Mouse (Mus musculus) kidney, embryonic 14.5 days (tissue): ENCODE data around the gene Ccdc138. TPM values are rescaled to one million over a fixed set of nuclear protein-coding genes. Genes with fewer than 3 reads are reported as not detected.
A peak's percentile ranks its signal among the peaks of the same experiment; 100 is the strongest.

ENCODE experiments used
- ATAC-seq: fragments of 200-750 bp; cut with Nextera tagmentation; 2 replicates; pipeline ENCODE4 v1.8.0; 2017; ENCODE audit warnings: moderate number of reproducible peaks, mild to moderate bottlenecking, moderate TSS enrichment, moderate library complexity; ENCODE audit not compliant: low FRiP score, low TSS enrichment
- H3K27ac ChIP-seq: fragments of 300-500 bp; sonication (generic); 2 replicates; pipeline ENCODE4 v1.5.1; 2014; ENCODE audit warnings: low read depth, mild to moderate bottlenecking, low read length, moderate library complexity, mixed read lengths
- H3K27me3 ChIP-seq: fragments of 300-500 bp; sonication (generic); 2 replicates; pipeline ENCODE4 v1.6.1; 2014; ENCODE audit warnings: mild to moderate bottlenecking, low read length; ENCODE audit not compliant: control insufficient read depth, insufficient read depth
- H3K36me3 ChIP-seq: fragments of 300-500 bp; sonication (generic); 2 replicates; pipeline ENCODE4 v1.6.1; 2014; ENCODE audit warnings: low read length, mixed read lengths; ENCODE audit not compliant: control insufficient read depth, insufficient read depth
- H3K4me1 ChIP-seq: fragments of 300-500 bp; sonication (generic); 2 replicates; pipeline ENCODE4 v1.6.1; 2014; ENCODE audit warnings: low read length, mixed read lengths; ENCODE audit not compliant: control insufficient read depth, insufficient read depth
- H3K4me2 ChIP-seq: fragments of 300-500 bp; sonication (generic); replicated peaks from 2 replicates; pipeline ENCODE4 v1.6.1; 2014; ENCODE audit warnings: low read depth, mild to moderate bottlenecking, low read length
- H3K4me3 ChIP-seq: fragments of 300-500 bp; sonication (generic); 2 replicates; pipeline ENCODE4 v1.5.1; 2014; ENCODE audit warnings: mild to moderate bottlenecking, low read length
- H3K9ac ChIP-seq: fragments of 300-500 bp; sonication (generic); 2 replicates; pipeline ENCODE4 v1.6.1; 2014; ENCODE audit warnings: low read depth, mild to moderate bottlenecking, low read length, moderate library complexity
- H3K9me3 ChIP-seq: fragments of 300-500 bp; sonication (generic); 2 replicates; pipeline ENCODE4 v1.6.1; 2016; ENCODE audit warnings: low read length; ENCODE audit not compliant: control insufficient read depth
- WGBS: fragments of 180-500 bp; shearing (Covaris S2); extraction: QIAGEN DNeasy Blood & Tissue Kit; methylation state at CpG from one replicate; pipeline ENCODE4 v1.1.7; 2014; 5-methylcytosine and 5-hydroxymethylcytosine counted together
- polyA plus RNA-seq: library from polyadenylated mRNA; unstranded; fragments of >200 nt; fragmentation: Nextera tagmentation; extraction: Ambion mirVana; gene quantifications from 2 replicates; pipeline ENCODE4 v1.2.1, GENCODE M21; 2014

The Ccdc138 gene
- polyA plus RNA-seq, 1 experiment from 2014 or later, result 12.0 TPM

DNA sequence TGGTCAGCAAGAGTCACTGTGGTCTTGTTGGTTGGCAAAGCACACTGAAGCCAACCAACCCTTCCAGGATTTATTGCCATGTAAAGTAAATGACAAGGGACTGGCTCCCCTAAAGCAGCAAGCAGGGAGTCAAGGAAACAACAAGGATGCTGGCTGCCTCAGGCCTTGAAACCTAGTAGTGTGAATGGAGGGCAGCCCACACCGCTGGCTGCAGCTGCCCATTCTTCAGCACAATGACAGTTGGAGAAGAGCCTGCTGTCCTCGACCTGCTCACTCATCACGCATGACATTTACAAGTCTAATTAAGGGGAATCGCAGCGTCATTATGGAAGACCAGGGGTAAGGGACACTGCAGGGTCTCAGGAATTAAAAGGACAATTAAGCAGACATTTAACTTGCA lies 103.2 kb downstream of the Ccdc138 start:
- Histone ChIP-seq H3K4me1 (no peaks in the 10 kb centered on the region), H3K4me2 (no peak overlapping the region), H3K9ac (no peak overlapping the region), H3K27ac (no peak overlapping the region), H3K36me3 (no peaks in the 10 kb centered on the region), H3K4me3 (no peak overlapping the region), H3K27me3 (no peaks in the 10 kb centered on the region), H3K9me3 (no peaks in the 10 kb centered on the region)
- 11% methylated on average over 5 of the region's 5 CpGs for WGBS
- no peak for ATAC-seq

DNA sequence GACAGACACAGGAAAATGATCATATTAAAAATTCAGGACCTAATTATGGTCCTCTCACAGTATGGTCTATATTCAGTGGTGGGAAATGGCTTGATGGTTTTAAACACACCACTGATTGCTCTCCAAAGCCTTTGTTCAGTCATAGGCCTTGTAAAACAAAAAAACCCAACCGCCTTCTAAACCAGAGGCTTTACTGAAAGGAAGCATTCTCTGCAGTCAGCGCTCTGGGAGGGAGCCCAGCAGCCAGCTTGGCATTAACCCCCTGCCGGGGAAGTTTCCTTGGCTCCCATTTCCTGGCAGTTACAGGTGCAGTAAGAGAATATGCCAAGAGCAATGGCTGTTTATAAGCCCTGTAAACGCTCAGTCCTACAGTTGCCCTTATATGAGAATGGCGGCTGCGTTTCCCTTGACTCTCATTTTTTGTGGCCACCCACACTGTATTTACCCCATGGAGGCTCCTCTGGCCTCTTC lies 103.7 kb downstream of the Ccdc138 start:
- no peak for ATAC-seq
- Histone ChIP-seq H3K27ac (no peak overlapping the region), H3K4me2 (no peak overlapping the region), H3K4me3 (no peak overlapping the region), H3K27me3 (no peaks in the 10 kb centered on the region), H3K4me1 (no peaks in the 10 kb centered on the region), H3K9me3 (no peaks in the 10 kb centered on the region), H3K36me3 (no peaks in the 10 kb centered on the region), H3K9ac (no peak overlapping the region)
- WGBS, result 19% methylated on average over 6 of the region's 6 CpGs

DNA sequence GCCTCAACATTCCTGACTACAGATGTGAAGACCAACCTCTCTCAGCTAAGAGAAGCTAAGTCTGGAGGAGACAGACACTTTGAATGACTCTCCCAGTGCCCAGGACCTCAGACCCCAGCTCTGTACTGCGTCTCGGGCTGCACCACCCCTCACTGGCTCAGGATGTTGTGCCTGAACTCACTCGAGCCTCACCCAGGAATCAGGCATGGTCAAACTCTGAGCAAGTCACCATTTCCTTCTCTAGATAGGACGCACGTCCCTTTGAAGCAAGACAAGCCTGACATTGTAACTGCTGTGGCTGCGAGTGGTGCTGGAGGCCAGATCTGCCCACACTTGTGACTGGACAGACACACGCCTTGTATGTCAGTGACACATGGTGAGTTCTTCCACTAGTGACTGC lies 104.2 kb downstream of the Ccdc138 start:
- no peak overlapping the region for H3K4me2 ChIP-seq

DNA sequence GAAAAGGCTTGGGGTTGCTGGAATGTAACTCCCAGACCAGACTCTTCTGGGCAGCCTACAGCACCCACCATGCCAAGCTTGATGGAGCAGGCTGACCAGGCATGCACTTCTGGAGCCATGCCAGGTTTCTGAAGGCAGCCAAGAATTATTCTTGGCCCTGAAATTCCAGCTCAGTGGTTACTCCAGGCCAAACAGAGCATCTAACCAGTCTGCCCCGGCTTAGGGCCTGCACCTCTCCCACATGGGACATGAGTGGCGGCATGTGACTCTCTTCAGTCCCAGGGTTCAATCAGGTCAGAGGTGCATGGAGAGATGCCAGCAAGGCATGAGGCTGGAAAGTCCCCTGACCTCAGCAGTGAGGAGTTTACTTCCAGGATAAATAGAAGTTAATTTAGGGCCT lies 107.0 kb downstream of the Ccdc138 start:
- no peak overlapping the region for H3K27ac ChIP-seq
- ATAC-seq, result peak; percentile 54

More for the DNA sequence above, 104.2 kb downstream of the Ccdc138 start:
- ATAC-seq, result no peak
- no peaks in the 10 kb centered on the region for H3K4me1 ChIP-seq
- no peak overlapping the region for H3K27ac ChIP-seq
- no peaks in the 10 kb centered on the region for H3K27me3 ChIP-seq
- 64% methylated on average over 7 of the region's 7 CpGs for WGBS
- H3K36me3 ChIP-seq, result no peaks in the 10 kb centered on the region
- no peak overlapping the region for H3K9ac ChIP-seq
- H3K9me3 ChIP-seq, result no peaks in the 10 kb centered on the region
- no peak overlapping the region for H3K4me3 ChIP-seq

DNA sequence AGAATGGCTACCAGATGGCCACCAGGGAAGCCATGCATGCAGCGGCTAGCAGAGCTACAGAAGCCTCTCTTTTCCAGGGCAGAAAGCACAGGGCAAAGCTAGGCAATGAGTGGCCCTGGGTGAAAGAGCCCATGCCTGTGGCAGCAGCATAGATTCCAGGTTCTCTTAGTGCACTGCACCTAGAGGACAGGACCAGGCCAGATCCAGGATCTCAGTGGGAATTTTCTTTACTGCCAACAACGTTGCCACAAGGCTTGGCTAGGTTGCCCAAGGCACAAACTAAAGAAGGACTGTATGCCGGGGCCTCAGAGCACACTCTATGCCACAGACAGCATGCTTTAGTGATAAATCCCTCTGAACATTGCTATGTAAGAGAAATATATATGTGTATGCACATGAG lies 108.6 kb downstream of the Ccdc138 start:
- H3K4me3 ChIP-seq, result no peak overlapping the region
- whole genome bisulfite sequencing, result 92% methylated on average over 3 of the region's 3 CpGs
- no peaks in the 10 kb centered on the region for H3K27me3 ChIP-seq
- H3K4me2 ChIP-seq, result no peak overlapping the region
- no peaks in the 10 kb centered on the region for H3K9me3 ChIP-seq
- no peak overlapping the region for H3K27ac ChIP-seq
- no peaks in the 10 kb centered on the region for H3K4me1 ChIP-seq
- ATAC-seq, result no peak
- H3K36me3 ChIP-seq, result no peaks in the 10 kb centered on the region
- no peak overlapping the region for H3K9ac ChIP-seq

More for the DNA sequence above, 107.0 kb downstream of the Ccdc138 start:
- Histone ChIP-seq H3K4me1 (no peaks in the 10 kb centered on the region), H3K36me3 (no peaks in the 10 kb centered on the region), H3K27me3 (no peaks in the 10 kb centered on the region), H3K4me2 (no peak overlapping the region), H3K4me3 (no peak overlapping the region), H3K9ac (no peak overlapping the region), H3K9me3 (no peaks in the 10 kb centered on the region)
- WGBS, result 33% methylated on average over 2 of the region's 2 CpGs

DNA sequence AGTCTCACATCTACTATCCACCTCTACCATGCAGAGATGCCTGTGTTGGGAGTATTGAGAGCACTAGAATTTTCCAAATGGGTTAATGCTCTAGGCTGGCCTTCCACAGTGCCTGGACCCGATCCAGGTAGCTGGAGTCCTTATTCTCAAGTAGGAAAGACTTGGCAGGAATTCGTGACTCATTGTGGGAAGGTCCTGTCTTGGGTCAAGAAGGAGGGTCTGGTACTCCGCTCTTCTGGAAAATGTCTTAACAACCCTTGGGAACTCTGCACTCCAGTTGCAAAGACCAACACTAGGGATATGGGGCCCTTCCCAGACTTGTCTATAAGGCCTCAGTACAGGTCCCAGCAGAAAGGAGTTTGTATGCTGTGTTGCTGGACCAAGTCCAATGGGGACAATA lies 111.1 kb downstream of the Ccdc138 start:
- WGBS, result 83% methylated on average over 3 of the region's 3 CpGs
- ATAC-seq, result no peak

DNA sequence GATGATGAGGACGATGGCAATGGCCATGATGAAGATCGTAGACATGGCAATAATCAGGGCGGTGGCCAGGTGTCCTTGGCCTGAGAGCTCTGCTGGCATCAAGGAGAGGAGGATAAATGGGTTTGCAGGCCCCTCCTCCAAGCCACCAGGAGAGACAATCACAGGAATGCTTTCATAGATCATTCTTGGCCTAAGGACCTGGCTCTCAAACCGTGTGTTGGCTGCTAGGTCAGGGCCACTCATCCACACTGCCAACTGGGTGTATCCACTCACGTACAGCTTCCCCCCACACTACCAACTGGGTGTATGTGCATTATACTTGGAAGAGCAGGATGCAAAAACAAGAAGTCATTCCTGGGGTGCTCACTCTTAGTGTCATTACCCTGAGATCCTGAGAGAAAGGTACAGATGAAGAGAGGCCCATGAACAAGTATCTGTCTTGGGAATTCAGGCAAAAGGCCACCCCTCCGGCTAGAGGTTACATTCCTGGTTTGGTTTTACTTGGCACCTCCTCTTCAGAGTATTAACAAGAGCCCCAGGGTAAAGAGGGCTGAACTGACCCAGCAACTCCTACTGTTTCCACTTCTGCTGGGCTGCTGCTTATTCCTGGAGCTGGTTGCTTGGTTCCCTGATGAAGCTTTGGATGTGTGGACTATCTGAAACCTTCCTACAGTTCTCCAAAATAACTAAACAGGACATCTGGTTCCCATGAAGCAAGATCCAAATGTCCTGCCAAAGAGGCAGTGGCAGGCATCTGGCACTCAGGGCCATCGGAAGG lies 112.9 kb downstream of the Ccdc138 start:
- Histone ChIP-seq H3K9ac (no peak overlapping the region), H3K27ac (no peak overlapping the region), H3K27me3 (no peaks in the 10 kb centered on the region), H3K9me3 (no peaks in the 10 kb centered on the region), H3K4me3 (no peak overlapping the region), H3K4me2 (no peak overlapping the region), H3K4me1 (no peaks in the 10 kb centered on the region), H3K36me3 (no peaks in the 10 kb centered on the region)
- ATAC-seq, result no peak
- 77% methylated on average over 7 of the region's 7 CpGs for WGBS

More for the DNA sequence above, 111.1 kb downstream of the Ccdc138 start:
- H3K36me3 ChIP-seq, result no peaks in the 10 kb centered on the region
- H3K4me2 ChIP-seq, result no peak overlapping the region
- no peak overlapping the region for H3K27ac ChIP-seq
- H3K9me3 ChIP-seq, result no peaks in the 10 kb centered on the region
- no peak overlapping the region for H3K4me3 ChIP-seq
- H3K27me3 ChIP-seq, result no peaks in the 10 kb centered on the region
- H3K9ac ChIP-seq, result no peak overlapping the region
- H3K4me1 ChIP-seq, result no peaks in the 10 kb centered on the region

DNA sequence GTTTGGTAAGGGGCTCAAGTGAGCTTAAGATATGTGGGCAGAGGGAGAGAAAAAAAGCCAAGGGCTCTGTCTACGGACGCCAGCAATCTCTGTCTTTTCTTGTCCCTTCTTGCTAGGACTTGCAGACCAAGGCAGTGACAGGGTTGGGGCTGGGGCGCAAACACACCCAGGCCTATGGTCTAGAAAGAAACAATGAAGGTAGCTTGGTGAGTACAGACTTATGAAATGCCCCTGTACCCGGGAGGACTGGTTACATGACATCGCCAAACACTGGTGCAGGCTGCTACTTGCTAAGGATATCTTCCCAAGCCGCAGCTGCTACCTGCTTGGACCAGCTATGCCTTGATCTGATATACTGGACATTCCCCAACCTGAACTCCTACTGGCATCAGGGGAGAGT lies 116.9 kb downstream of the Ccdc138 start:
- Histone ChIP-seq H3K27ac (no peak overlapping the region), H3K4me3 (no peak overlapping the region), H3K9me3 (no peaks in the 10 kb centered on the region), H3K36me3 (no peaks in the 10 kb centered on the region), H3K9ac (no peak overlapping the region), H3K27me3 (no peaks in the 10 kb centered on the region), H3K4me1 (no peaks in the 10 kb centered on the region), H3K4me2 (no peak overlapping the region)
- no peak for ATAC-seq
- WGBS, result 88% methylated on average over 6 of the region's 6 CpGs

DNA sequence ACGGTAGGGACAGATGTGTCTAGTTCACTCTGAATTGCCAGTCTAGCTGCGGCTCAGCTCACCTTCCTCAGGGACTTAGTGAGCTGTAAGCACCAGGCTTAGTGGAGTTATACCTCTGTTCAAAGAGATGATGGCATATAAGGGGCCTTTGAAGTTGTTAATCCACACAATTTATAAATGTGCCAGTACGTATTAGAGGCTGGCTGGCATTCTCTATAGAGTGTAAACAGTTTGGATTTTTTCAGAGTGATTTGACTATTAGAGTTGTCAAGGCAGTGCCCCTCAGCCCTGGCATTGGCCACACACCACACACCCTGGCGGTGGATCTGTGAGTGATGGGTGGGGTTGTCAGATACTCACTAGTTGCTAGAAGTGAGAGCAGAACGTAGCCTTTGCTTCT lies 118.8 kb downstream of the Ccdc138 start:
- Histone ChIP-seq H3K4me1 (no peaks in the 10 kb centered on the region), H3K27me3 (no peaks in the 10 kb centered on the region), H3K9me3 (no peaks in the 10 kb centered on the region), H3K27ac (no peak overlapping the region), H3K36me3 (no peaks in the 10 kb centered on the region), H3K9ac (no peak overlapping the region), H3K4me3 (no peak overlapping the region), H3K4me2 (no peak overlapping the region)
- 86% methylated on average over 5 of the region's 5 CpGs for WGBS
- ATAC-seq, result no peak
